Mouse (Mus musculus): ENCODE measurements around the gene Ccdc163. TPM values are rescaled to one million over a fixed set of nuclear protein-coding genes. Genes with fewer than 3 reads are reported as not detected.

Ccdc163 gene
- polyA plus RNA-seq, 1 experiment from 2014 or later: 36.4 TPM

DNA sequence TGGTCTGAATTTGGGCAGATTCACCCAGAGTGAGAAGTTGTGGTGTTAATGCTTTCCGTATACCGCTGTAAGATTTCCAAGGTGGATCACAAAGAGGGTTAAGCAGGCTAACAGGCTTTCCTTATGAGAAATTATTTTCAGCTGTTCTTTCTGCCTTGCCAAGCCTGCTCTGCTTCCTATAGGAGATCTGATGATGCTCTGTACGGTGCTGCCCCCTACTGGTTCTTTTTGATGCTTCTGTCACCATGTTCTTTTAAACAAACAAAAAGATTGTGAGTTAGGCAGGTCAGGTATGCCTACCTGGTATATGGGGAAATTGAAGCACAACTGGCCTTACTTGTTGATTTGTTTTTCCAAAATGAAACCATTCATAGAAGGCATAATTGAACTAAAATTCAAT, 80.6 kb downstream of the Ccdc163 start:
- ATAC-seq (ENCODE audit: insufficient number of reproducible peaks, low FRiP score, low TSS enrichment, low read depth): no peak
- Histone ChIP-seq H3K36me3 (ENCODE audit: control insufficient read depth, insufficient read depth, low read length) (no peaks in the 10 kb centered on the region), H3K9me3 (ENCODE audit: control insufficient read depth, low read length) (no peaks in the 10 kb centered on the region), H3K4me3 (ENCODE audit: low read depth, low read length) (no peak overlapping the region), H3K27ac (replicated peaks; ENCODE audit: low read depth, low read length) (no peak overlapping the region), H3K4me2 (ENCODE audit: low read depth, severe bottlenecking) (no peak overlapping the region), H3K9ac (ENCODE audit: low read length) (no peak overlapping the region), H3K27me3 (ENCODE audit: control insufficient read depth, insufficient read depth, low read length) (no peaks in the 10 kb centered on the region), H3K4me1 (ENCODE audit: control insufficient read depth, insufficient read depth, low read length) (no peaks in the 10 kb centered on the region)
- 3% methylated on average over 3 of the region's 3 CpGs for WGBS
- peak; percentile 87 for DNase-seq (ENCODE audit: low spot score)

DNA sequence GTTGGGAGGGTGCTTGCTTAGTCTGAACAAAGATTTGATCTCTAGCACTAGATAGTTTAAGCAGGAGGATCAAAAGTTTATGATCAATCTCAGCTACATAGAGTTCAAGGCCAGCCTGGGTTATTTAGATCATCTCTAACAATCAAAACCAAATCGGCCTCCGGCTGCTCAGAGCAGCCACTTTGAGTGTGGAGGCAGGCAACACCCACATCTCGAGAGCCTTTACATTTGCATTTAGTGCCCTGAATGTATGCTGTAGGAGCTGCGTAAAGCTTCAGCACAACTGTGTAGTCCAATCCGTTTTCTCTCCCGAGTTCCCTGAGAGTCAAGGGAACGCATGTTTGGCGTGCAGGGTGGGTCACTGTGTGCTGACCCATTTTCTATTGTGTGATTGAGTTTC, 84.1 kb downstream of the Ccdc163 start:
- DNase-seq (ENCODE audit: low spot score): no peak
- Histone ChIP-seq H3K9me3 (ENCODE audit: control insufficient read depth, low read length) (no peaks in the 10 kb centered on the region), H3K27me3 (ENCODE audit: control insufficient read depth, insufficient read depth, low read length) (no peaks in the 10 kb centered on the region), H3K27ac (replicated peaks; ENCODE audit: low read depth, low read length) (no peak overlapping the region), H3K4me3 (ENCODE audit: low read depth, low read length) (no peak overlapping the region), H3K36me3 (ENCODE audit: control insufficient read depth, insufficient read depth, low read length) (no peaks in the 10 kb centered on the region), H3K9ac (ENCODE audit: low read length) (no peak overlapping the region), H3K4me2 (ENCODE audit: low read depth, severe bottlenecking) (no peak overlapping the region), H3K4me1 (ENCODE audit: control insufficient read depth, insufficient read depth, low read length) (no peaks in the 10 kb centered on the region)
- no peak for ATAC-seq (ENCODE audit: insufficient number of reproducible peaks, low FRiP score, low TSS enrichment, low read depth)
- WGBS: 84% methylated on average over 8 of the region's 8 CpGs

DNA sequence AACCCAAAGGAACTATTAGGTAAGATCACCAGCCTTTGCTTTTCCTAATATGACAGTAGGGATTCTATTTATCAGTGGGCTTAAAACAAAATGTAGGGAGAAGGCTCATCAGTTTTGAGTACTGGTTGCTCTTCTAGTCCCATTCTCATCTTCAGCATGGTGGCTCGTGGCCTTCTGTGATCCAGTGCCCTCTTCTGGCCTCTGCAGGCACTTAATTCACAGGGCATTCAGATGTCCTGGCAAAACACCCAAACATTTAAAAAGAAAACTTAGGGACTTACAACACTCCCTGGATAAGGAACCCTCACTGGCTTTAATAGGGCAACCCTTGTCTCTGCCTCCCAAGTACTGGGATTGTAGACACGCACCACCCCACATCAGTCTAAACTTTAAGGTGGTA, 86.0 kb downstream of the Ccdc163 start:
- H3K36me3 ChIP-seq (ENCODE audit: control insufficient read depth, insufficient read depth, low read length): no peaks in the 10 kb centered on the region
- H3K4me1 ChIP-seq (ENCODE audit: control insufficient read depth, insufficient read depth, low read length): no peaks in the 10 kb centered on the region
- H3K4me3 ChIP-seq (ENCODE audit: low read depth, low read length): no peak overlapping the region
- 84% methylated on average over 2 of the region's 2 CpGs for WGBS
- H3K27me3 ChIP-seq (ENCODE audit: control insufficient read depth, insufficient read depth, low read length): no peaks in the 10 kb centered on the region
- no peak overlapping the region for H3K4me2 ChIP-seq (ENCODE audit: low read depth, severe bottlenecking)
- ATAC-seq (ENCODE audit: insufficient number of reproducible peaks, low FRiP score, low TSS enrichment, low read depth): no peak
- no peak for DNase-seq (ENCODE audit: low spot score)
- no peak overlapping the region for H3K9ac ChIP-seq (ENCODE audit: low read length)
- no peak overlapping the region for H3K27ac ChIP-seq (replicated peaks; ENCODE audit: low read depth, low read length)
- no peaks in the 10 kb centered on the region for H3K9me3 ChIP-seq (ENCODE audit: control insufficient read depth, low read length)

DNA sequence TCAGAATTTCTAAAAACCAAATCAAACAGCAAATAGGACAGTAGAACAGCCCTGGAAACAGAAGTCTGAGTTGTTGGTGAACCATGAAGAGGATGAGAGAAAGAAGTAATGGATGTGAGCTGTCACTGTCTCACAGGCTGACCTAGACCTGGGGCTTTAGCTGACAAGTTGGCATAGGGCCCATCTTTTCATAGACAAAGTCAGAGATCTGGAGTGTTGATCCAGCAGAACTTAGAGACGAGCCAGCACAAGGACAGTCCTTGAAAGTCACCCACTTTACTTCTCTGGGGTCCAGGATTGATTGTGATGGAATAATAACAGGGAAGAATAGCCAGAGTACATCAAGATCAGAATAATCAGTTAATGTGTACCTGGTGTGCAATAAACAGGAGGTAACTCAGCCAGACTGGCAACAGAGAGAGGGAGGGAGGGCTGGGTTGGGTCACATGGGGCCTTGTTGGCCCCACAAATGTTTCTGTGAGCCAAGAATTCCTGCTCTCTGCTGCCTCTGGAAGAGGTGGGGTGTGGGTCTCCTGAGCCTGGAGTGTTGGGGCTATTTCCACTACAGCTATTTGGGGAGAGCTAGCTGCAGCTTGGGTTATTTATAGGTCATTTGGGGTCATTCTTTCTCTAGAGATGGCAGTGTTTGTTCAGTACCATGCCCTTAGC, 88.3 kb downstream of the Ccdc163 start:
- H3K27ac ChIP-seq (replicated peaks; ENCODE audit: low read depth, low read length): no peak overlapping the region
- ATAC-seq (ENCODE audit: insufficient number of reproducible peaks, low FRiP score, low TSS enrichment, low read depth) (no peak), DNase-seq (ENCODE audit: low spot score) (no peak)
- no peaks in the 10 kb centered on the region for H3K9me3 ChIP-seq (ENCODE audit: control insufficient read depth, low read length)
- H3K4me1 ChIP-seq (ENCODE audit: control insufficient read depth, insufficient read depth, low read length): no peaks in the 10 kb centered on the region
- H3K4me3 ChIP-seq (ENCODE audit: low read depth, low read length): no peak overlapping the region
- no peaks in the 10 kb centered on the region for H3K27me3 ChIP-seq (ENCODE audit: control insufficient read depth, insufficient read depth, low read length)
- WGBS: 86% methylated on average over 1 of the region's 1 CpGs
- no peak overlapping the region for H3K9ac ChIP-seq (ENCODE audit: low read length)
- H3K4me2 ChIP-seq (ENCODE audit: low read depth, severe bottlenecking): no peak overlapping the region
- no peaks in the 10 kb centered on the region for H3K36me3 ChIP-seq (ENCODE audit: control insufficient read depth, insufficient read depth, low read length)

DNA sequence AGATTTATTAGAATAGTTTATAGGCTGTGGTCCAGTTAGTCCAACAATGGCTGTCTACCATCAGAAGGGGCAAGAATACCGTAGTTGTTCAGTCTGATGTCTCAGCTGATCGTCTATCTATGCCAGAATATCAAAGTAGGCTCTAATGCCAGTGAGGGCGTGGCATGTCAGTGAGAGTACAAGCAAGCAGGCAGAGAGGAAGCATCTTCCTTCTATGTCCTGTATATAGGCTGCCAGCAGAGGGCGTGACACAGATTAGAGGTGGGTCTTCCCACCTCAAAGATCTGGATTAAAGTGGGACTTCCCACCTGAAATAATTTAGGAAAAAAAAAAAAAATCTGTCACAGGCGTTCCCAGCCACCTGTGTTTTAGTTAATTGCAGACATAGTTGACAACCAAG, 91.6 kb downstream of the Ccdc163 start:
- 43% methylated on average over 5 of the region's 5 CpGs for WGBS
- Histone ChIP-seq H3K27me3 (ENCODE audit: control insufficient read depth, insufficient read depth, low read length) (no peaks in the 10 kb centered on the region), H3K4me3 (ENCODE audit: low read depth, low read length) (no peak overlapping the region), H3K9ac (ENCODE audit: low read length) (no peak overlapping the region), H3K4me1 (ENCODE audit: control insufficient read depth, insufficient read depth, low read length) (no peaks in the 10 kb centered on the region), H3K9me3 (ENCODE audit: control insufficient read depth, low read length) (no peaks in the 10 kb centered on the region), H3K36me3 (ENCODE audit: control insufficient read depth, insufficient read depth, low read length) (peaks cover 12% of the 10 kb centered on the region; the same call in 1 of the 2 replicates), H3K4me2 (ENCODE audit: low read depth, severe bottlenecking) (no peak overlapping the region), H3K27ac (replicated peaks; ENCODE audit: low read depth, low read length) (no peak overlapping the region)
- ATAC-seq (ENCODE audit: insufficient number of reproducible peaks, low FRiP score, low TSS enrichment, low read depth) (no peak), DNase-seq (ENCODE audit: low spot score) (no peak)

Other genes with a start within 250 kb of the Ccdc163 start
- gene Mast2, start 244.3 kb upstream of the Ccdc163 start, polyA plus RNA-seq (2014; fragmentation: Nextera tagmentation; extraction: Ambion mirVana): 28.3 and 38.9 TPM in 2 replicates
- 5.7 and 6.2 TPM in 2 replicates for gene Ipp, start 201.0 kb upstream of the Ccdc163 start, polyA plus RNA-seq (2014; fragmentation: Nextera tagmentation; extraction: Ambion mirVana)
- 26.6 and 28.2 TPM in 2 replicates for gene Tmem69, start 152.6 kb upstream of the Ccdc163 start, polyA plus RNA-seq (2014; fragmentation: Nextera tagmentation; extraction: Ambion mirVana)
- 50.0 and 50.3 TPM in 2 replicates for gene Gpbp1l1, start 150.9 kb upstream of the Ccdc163 start, polyA plus RNA-seq (2014; fragmentation: Nextera tagmentation; extraction: Ambion mirVana)
- 1.3 and 1.6 TPM in 2 replicates for gene Ccdc17, start 111.9 kb upstream of the Ccdc163 start, polyA plus RNA-seq (2014; fragmentation: Nextera tagmentation; extraction: Ambion mirVana)
- 402 and 418 TPM in 2 replicates for gene Nasp, start 80.6 kb upstream of the Ccdc163 start, polyA plus RNA-seq (2014; fragmentation: Nextera tagmentation; extraction: Ambion mirVana)
- 677 and 736 TPM in 2 replicates for gene Akr1a1, start 56.8 kb upstream of the Ccdc163 start, polyA plus RNA-seq (2014; fragmentation: Nextera tagmentation; extraction: Ambion mirVana)
- 1,258 and 1,286 TPM in 2 replicates for gene Prdx1, start 23.0 kb upstream of the Ccdc163 start, polyA plus RNA-seq (2014; fragmentation: Nextera tagmentation; extraction: Ambion mirVana)
- 24.0 and 27.7 TPM in 2 replicates for gene Mmachc, start 103 bp upstream of the Ccdc163 start, polyA plus RNA-seq (2014; fragmentation: Nextera tagmentation; extraction: Ambion mirVana)
- gene Tesk2, start 12.4 kb downstream of the Ccdc163 start, polyA plus RNA-seq (2014; fragmentation: Nextera tagmentation; extraction: Ambion mirVana): 12.3 and 12.5 TPM in 2 replicates
- gene Toe1, start 99.1 kb downstream of the Ccdc163 start, polyA plus RNA-seq (2014; fragmentation: Nextera tagmentation; extraction: Ambion mirVana): 41.1 and 43.3 TPM in 2 replicates
- gene Mutyh, start 99.2 kb downstream of the Ccdc163 start, polyA plus RNA-seq (2014; fragmentation: Nextera tagmentation; extraction: Ambion mirVana): 21.2 and 25.3 TPM in 2 replicates
- gene Hpdl, start 113.2 kb downstream of the Ccdc163 start, polyA plus RNA-seq (2014; fragmentation: Nextera tagmentation; extraction: Ambion mirVana): 1.2 and 1.4 TPM in 2 replicates
- 1.1 and 1.3 TPM in 2 replicates for gene Zswim5, start 168.9 kb downstream of the Ccdc163 start, polyA plus RNA-seq (2014; fragmentation: Nextera tagmentation; extraction: Ambion mirVana)